Mouse (Mus musculus) embryonic facial prominence, embryonic 10.5 days (tissue): ENCODE results near the gene Thy1. TPM values are rescaled to one million over a fixed set of nuclear protein-coding genes. Genes with fewer than 3 reads are reported as not detected.

Source experiments
- DNase-seq: peaks from one replicate; pipeline ENCODE4 v3.0.0-alpha.2; 2017; ENCODE audit warnings: low spot score
- H3K27ac ChIP-seq: fragments of 300-500 bp; sonication (generic); replicated peaks from 2 replicates; pipeline ENCODE4 v1.5.1; 2016; ENCODE audit warnings: mild to moderate bottlenecking
- H3K27me3 ChIP-seq: fragments of 300-500 bp; sonication (generic); replicated peaks from 2 replicates; pipeline ENCODE4 v1.6.1; 2016; ENCODE audit warnings: low read depth, mild to moderate bottlenecking; ENCODE audit not compliant: poor library complexity, severe bottlenecking
- H3K36me3 ChIP-seq: fragments of 300-500 bp; sonication (generic); replicated peaks from 2 replicates; pipeline ENCODE4 v1.6.1; 2016; ENCODE audit warnings: mild to moderate bottlenecking, moderate library complexity
- H3K4me1 ChIP-seq: fragments of 300-500 bp; sonication (generic); 2 replicates; pipeline ENCODE4 v1.6.1; 2016
- H3K4me3 ChIP-seq: fragments of 300-500 bp; sonication (generic); 2 replicates; pipeline ENCODE4 v1.5.1; 2016; ENCODE audit warnings: mild to moderate bottlenecking, moderate library complexity
- H3K9me3 ChIP-seq: fragments of 300-500 bp; sonication (generic); 2 replicates; pipeline ENCODE4 v1.6.1; 2016; ENCODE audit warnings: mild to moderate bottlenecking
- WGBS: fragments of 180-500 bp; shearing (Covaris S2); methylation state at CpG from one replicate; pipeline ENCODE4 v1.1.7; 2016; 5-methylcytosine and 5-hydroxymethylcytosine counted together
- polyA plus RNA-seq: library from polyadenylated mRNA; unstranded; fragments of >200 nt; fragmentation: Nextera tagmentation; extraction: Ambion mirVana; gene quantifications from 2 replicates; pipeline ENCODE4 v1.2.1, GENCODE M21; 2016

The Thy1 gene
- polyA plus RNA-seq, 1 experiment from 2014 or later: 0.39 TPM

DNA sequence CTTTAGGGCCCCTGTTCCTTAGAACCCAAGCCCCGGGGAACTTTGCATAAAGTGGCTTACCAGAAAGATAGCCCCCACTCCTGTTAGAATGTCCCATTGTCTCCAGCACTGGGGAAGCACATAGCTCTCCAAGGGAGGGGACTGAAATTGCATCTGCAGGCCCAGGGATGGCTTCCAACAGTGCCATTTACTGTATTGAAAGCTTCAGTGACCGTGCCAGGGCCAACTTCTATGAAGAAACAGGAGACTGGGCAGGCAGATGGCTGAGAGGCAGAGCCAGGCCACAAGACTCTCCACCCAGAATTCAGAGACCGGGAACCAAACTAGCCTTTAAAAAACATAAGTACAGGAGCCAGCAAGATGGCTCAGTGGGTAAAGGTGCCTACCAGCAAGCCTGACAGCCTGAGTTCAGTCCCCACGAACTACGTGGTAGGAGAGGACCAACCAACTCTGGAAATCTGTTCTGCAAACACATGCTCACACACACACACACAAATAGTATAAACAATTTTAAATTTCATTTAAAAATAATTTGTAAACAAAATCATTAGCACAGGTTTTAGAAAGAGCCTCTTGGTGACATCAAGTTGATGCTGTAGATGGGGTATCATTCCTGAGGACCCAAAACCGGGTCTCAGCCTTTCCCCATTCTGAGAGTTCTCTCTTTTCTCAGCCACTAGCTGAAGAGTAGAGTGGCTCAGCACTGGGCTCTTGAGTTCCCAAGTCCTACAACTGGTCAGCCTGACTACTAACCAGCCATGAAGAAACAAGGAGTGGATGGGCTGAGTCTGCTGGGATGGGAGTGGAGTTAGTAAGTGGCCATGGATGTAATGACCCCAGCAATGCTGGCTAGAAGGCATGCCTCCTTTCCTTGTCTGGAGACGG, 1.4 kb upstream of the Thy1 start:
- H3K4me1 ChIP-seq: peaks cover 19% of the 10 kb centered on the region
- no peak for DNase-seq
- no peak overlapping the region for H3K27ac ChIP-seq
- H3K27me3 ChIP-seq: peaks cover 58% of the 10 kb centered on the region
- no peak overlapping the region for H3K4me3 ChIP-seq
- 66% methylated on average over 7 of the region's 7 CpGs for WGBS
- no peaks in the 10 kb centered on the region for H3K36me3 ChIP-seq
- H3K9me3 ChIP-seq: no peaks in the 10 kb centered on the region

GRCm38 (mm10) chr9:44042396-44042680, 846 bp upstream of the Thy1 start:
- H3K9me3 ChIP-seq: no peaks in the 10 kb centered on the region
- H3K36me3 ChIP-seq: no peaks in the 10 kb centered on the region
- H3K4me3 ChIP-seq: no peak overlapping the region
- peaks cover 58% of the 10 kb centered on the region for H3K27me3 ChIP-seq
- no peak for DNase-seq
- H3K4me1 ChIP-seq: peaks cover 23% of the 10 kb centered on the region
- no peak overlapping the region for H3K27ac ChIP-seq
- WGBS: 86% methylated on average over 1 of the region's 1 CpGs

DNA sequence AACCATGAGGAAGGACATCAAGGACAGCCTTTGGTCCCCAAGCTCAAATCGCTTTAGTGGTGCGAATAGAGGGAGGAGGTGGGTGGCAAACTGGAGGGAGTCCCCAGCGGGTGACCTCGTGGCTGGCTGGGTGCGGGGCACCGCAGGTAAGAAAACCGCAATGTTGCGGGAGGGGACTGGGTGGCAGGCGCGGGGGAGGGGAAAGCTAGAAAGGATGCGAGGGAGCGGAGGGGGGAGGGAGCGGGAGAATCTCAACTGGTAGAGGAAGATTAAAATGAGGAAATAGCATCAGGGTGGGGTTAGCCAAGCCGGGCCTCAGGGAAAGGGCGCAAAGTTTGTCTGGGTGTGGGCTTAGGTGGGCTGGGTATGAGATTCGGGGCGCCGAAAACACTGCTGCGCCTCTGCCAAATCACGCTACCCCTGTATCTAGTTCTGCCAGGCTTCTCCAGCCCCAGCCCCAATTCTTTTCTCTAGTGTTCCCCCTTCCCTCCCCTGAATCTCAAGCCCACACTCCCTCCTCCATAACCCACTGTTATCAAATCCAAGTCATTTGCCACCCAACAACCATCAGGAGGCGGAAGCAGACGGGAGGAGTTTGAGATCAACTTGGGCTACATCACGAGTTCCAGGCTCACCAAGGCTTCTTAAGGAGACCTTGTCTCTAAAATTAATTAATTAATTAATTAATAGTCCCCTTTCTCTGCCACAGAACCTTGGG, 683 bp downstream of the Thy1 start:
- DNase-seq: no peak
- WGBS: 3% methylated on average over 23 of the region's 23 CpGs
- Histone ChIP-seq H3K36me3 (no peaks in the 10 kb centered on the region), H3K4me1 (peaks cover 34% of the 10 kb centered on the region), H3K4me3 (peak overlapping the region; percentile 56), H3K27me3 (peaks cover 74% of the 10 kb centered on the region), H3K27ac (no peak overlapping the region), H3K9me3 (no peaks in the 10 kb centered on the region)

DNA sequence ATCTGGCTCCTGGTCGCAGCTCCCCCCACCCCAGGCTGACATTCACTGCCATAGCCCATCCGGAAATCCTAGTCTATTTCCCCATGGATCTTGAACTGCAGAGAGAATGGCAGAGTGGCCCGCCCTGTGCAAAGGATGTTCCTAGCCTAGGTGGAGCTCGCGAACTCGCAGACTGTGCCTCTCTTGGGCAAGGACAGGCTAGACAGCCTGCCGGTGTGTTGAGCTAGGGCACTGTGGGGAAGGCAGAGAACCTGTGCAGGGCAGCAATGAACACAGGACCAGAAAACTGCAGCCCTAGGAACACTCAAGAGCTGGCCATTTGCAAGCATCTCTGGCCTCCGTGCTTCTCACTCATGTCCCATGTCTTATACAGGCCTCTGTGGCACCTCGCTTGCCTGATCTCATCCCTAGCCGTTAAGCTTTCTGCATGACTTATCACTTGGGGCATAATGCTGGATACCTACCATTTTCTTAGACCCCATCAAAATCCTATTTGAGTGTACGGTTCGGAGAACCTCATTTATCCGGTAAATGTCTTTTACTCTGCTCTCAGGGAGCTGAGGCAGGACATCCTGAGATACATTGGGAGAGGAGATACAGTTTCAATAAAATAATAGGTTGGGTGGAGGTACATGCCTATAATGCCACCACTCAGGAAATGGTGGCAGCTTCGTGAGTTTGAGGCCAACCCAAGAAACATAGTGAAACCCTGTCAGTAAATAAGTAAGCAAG, 1.4 kb downstream of the Thy1 start:
- Histone ChIP-seq H3K4me3 (peak overlapping the region; percentile 56; the same call in 1 of the 2 replicates), H3K27me3 (peaks cover 78% of the 10 kb centered on the region), H3K9me3 (no peaks in the 10 kb centered on the region), H3K27ac (no peak overlapping the region), H3K36me3 (no peaks in the 10 kb centered on the region), H3K4me1 (peaks cover 36% of the 10 kb centered on the region)
- WGBS: 39% methylated on average over 14 of the region's 14 CpGs
- DNase-seq: peak; percentile 13

GRCm38 (mm10) chr9:44045158-44045883, 2.1 kb downstream of the Thy1 start:
- H3K9me3 ChIP-seq: no peaks in the 10 kb centered on the region
- H3K36me3 ChIP-seq: no peaks in the 10 kb centered on the region
- H3K4me3 ChIP-seq: no peak overlapping the region
- peaks cover 78% of the 10 kb centered on the region for H3K27me3 ChIP-seq
- 60% methylated on average over 3 of the region's 3 CpGs for WGBS
- no peak overlapping the region for H3K27ac ChIP-seq
- DNase-seq: no peak
- peaks cover 36% of the 10 kb centered on the region for H3K4me1 ChIP-seq

DNA sequence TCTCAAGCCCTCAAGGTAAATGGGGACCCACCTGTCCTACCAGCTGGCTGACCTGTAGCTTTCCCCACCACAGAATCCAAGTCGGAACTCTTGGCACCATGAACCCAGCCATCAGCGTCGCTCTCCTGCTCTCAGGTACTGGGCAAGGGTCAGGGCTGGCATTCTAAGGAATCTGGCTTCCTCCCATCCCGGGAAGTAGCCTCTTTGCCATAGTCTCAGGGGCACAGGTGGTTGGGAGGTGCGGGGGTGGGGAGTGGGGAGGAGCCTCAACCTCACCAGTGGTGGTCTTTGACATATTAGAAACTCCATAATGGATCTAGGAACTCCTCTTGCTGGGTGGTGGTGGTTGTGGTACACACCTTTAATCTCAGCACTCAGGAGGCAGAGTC, 2.7 kb downstream of the Thy1 start:
- H3K27me3 ChIP-seq: peaks cover 77% of the 10 kb centered on the region
- H3K4me3 ChIP-seq: no peak overlapping the region
- no peak for DNase-seq
- H3K27ac ChIP-seq: no peak overlapping the region
- H3K36me3 ChIP-seq: no peaks in the 10 kb centered on the region
- H3K4me1 ChIP-seq: peaks cover 36% of the 10 kb centered on the region
- H3K9me3 ChIP-seq: no peaks in the 10 kb centered on the region
- WGBS: 85% methylated on average over 5 of the region's 5 CpGs

DNA sequence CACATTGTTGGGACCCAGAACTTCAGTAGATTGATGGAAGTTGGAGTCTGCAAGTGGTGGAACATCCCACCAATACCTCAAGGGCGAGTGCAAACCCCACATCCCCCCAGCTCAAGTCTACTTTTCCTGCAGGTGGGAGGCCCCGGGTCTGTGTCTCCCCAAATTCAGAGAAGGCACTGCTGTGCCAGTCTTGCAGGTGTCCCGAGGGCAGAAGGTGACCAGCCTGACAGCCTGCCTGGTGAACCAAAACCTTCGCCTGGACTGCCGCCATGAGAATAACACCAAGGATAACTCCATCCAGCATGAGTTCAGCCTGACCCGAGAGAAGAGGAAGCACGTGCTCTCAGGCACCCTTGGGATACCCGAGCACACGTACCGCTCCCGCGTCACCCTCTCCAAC, 3.2 kb downstream of the Thy1 start:
- peaks cover 72% of the 10 kb centered on the region for H3K27me3 ChIP-seq
- H3K4me3 ChIP-seq: no peak overlapping the region
- no peaks in the 10 kb centered on the region for H3K36me3 ChIP-seq
- WGBS: 88% methylated on average over 12 of the region's 12 CpGs
- H3K4me1 ChIP-seq: peaks cover 36% of the 10 kb centered on the region
- DNase-seq: no peak
- H3K9me3 ChIP-seq: no peaks in the 10 kb centered on the region
- no peak overlapping the region for H3K27ac ChIP-seq

DNA sequence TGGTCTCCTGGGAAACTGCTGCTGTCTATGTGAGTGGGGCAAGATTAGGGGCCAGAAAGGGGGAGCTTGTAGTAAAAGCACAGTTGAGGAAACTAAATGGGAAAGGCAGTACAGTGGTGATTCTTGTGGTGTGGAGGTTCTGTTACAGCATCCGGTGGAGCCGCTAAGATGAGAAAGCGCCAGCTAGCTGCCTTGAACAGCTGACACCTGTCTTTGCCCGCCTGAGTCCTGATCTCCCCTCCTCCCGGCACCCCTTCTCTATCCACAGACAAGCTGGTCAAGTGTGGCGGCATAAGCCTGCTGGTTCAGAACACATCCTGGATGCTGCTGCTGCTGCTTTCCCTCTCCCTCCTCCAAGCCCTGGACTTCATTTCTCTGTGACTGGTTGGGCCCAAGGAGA, 3.9 kb downstream of the Thy1 start:
- Histone ChIP-seq H3K4me1 (peaks cover 36% of the 10 kb centered on the region), H3K27me3 (peaks cover 66% of the 10 kb centered on the region)
- 71% methylated on average over 6 of the region's 6 CpGs for WGBS

GRCm38 (mm10) chr9:44047571-44048490, 4.6 kb downstream of the Thy1 start:
- 74% methylated on average over 14 of the region's 14 CpGs for WGBS
- H3K4me1 ChIP-seq: peaks cover 33% of the 10 kb centered on the region
- DNase-seq: no peak
- peaks cover 58% of the 10 kb centered on the region for H3K27me3 ChIP-seq
- H3K9me3 ChIP-seq: no peaks in the 10 kb centered on the region
- no peaks in the 10 kb centered on the region for H3K36me3 ChIP-seq
- no peak overlapping the region for H3K4me3 ChIP-seq
- no peak overlapping the region for H3K27ac ChIP-seq

More for the DNA sequence above, 3.9 kb downstream of the Thy1 start:
- no peaks in the 10 kb centered on the region for H3K36me3 ChIP-seq
- no peaks in the 10 kb centered on the region for H3K9me3 ChIP-seq
- no peak overlapping the region for H3K4me3 ChIP-seq
- H3K27ac ChIP-seq: no peak overlapping the region
- no peak for DNase-seq

DNA sequence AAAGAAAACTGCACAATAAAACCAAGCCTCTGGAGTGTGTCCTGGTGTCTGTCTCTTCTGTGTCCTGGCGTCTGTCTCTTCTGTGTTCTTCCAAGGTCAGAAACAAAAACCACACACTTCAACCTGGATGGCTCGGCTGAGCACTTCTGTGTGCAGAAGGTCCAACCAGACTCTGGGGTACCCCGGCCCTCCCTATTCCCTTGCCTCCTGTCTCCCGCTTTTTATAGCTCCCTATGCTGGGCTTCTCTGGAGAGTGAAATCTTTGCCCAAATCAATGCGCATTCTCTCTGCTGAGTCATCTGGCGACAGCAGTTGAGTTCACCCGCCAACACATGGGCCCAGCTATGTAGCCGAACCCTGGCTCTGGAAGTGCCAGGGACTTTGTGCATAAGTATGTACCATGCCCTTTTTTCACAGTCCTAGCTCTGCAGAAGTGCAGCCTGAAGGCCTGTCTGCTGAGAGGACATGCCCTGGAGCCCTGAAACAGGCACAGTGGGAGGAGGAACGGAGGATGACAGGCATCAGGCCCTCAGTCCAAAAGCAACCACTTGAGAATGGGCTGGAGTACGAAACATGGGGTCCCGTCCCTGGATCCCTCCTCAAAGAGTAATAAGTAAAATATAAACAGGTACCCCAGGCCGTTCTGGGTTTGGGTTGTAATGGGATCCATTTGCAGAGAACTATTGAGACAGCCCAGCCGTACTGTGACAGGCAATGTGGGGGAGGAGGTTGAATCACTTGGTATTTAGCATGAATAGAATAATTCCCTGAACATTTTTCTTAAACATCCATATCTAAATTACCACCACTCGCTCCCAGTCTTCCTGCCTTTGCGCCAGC, 5.6 kb downstream of the Thy1 start:
- peaks cover 24% of the 10 kb centered on the region for H3K4me1 ChIP-seq
- H3K9me3 ChIP-seq: no peaks in the 10 kb centered on the region
- peaks cover 49% of the 10 kb centered on the region for H3K27me3 ChIP-seq
- no peak overlapping the region for H3K4me3 ChIP-seq
- 80% methylated on average over 15 of the region's 15 CpGs for WGBS
- H3K27ac ChIP-seq: no peak overlapping the region
- no peak for DNase-seq
- no peaks in the 10 kb centered on the region for H3K36me3 ChIP-seq
